Mouse (Mus musculus): ENCODE results near the gene Set.

Set gene

DNA sequence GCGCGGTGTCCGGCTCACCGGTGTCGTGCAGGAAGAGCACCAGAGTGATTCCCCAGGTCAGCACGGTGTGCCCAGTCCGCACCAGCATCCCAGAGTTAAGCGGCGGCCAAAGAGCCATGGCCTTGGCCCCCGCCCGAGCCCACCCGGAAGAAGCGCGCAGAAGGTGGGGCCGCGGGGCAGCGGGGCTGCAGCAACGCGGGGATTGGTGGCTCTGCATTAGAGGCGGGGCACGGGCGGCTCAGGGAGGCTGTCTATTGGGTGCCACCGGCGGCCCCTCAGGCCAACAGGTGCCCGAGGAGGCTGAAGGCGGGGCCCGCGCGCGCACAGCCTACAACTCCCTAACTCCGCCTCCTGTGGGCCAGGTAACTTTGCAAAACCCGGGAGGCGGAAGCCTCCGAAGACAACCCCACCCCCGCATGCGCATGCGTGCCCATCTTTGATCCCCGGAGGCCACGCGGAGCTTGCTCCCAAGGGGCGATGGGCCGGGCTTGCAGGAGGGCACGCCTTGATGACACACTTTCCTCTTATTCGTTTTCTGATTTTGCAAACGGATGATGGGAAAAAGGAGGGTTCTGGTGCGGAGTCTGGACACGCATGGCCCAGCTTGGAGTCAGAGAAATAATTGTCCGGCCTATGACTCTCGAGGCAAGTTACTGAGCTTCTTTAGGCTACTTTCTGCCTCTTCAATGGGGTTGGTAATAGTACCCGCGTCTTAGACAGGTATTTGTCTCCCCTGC, 36.5 kb downstream of the Set start, which contains the start of gene Zdhhc12:
Gene Zdhhc12, minus strand, starts transcription at position 178 of the 737 bp plus-strand sequence.
- peak; percentile 86 to 92 for DNase-seq

DNA sequence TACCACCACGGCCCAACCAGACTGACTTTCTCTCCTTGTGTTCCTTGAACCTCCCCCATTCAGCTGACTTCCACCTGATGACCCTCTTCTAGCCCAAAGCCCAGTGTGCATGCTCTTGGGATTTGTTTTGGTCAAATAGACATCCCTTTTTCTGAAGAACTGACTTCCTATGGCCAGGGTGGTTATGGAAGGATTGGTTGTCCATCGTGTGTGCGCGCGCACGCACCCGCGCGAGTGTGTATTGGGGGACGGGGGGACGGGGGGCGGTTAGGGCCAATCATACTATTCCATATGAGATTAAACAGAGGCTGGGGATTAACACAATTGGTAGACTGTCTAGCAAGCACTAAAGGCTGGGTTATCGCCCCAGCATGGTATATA, 37.0 kb downstream of the Set start:
- no peak for DNase-seq

DNA sequence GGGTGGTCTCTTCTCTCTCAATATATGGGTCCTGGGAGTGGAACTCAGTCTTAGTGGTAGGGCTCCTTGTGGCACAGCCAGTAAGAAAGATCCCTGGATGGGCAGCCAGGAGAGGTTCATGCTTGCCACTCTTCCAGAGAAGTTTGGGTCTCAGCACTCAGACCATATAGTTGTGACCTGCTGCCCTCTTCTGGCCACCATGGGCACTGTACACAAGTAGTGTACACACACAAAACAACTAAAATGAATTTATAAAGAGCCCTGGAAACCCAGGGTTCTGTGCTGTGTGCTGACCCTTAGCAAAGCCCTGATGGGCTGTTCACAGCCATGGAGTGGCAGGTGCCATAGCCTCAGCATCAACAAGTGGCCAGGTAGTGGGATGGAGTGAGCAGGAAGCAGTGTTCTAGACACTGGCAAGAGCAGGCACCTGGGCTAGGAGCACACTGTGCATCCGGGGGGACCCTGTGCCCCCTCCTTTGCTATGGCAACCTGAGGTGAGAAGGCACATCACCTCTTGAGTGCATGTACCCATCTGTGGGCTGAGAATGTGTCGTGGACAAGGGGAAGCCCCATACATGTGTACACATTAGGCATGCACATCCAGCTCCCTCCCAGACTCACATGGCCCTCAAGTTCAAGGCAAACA, 38.8 kb downstream of the Set start:
- DNase-seq: peak; percentile 53 to 56

- no peak for DNase-seq
These were observed 43.0 kb downstream of the Set start for GRCm38 (mm10) chr2:30100214-30100613.

GRCm38 (mm10) chr2:30106364-30106763, 49.2 kb downstream of the Set start:
- peak; percentile 59 to 68 for DNase-seq

- no peak for DNase-seq
These were observed 50.5 kb downstream of the Set start for GRCm38 (mm10) chr2:30107646-30108045.

- DNase-seq: no peak
These were observed 51.1 kb downstream of the Set start for GRCm38 (mm10) chr2:30108260-30108659.

DNA sequence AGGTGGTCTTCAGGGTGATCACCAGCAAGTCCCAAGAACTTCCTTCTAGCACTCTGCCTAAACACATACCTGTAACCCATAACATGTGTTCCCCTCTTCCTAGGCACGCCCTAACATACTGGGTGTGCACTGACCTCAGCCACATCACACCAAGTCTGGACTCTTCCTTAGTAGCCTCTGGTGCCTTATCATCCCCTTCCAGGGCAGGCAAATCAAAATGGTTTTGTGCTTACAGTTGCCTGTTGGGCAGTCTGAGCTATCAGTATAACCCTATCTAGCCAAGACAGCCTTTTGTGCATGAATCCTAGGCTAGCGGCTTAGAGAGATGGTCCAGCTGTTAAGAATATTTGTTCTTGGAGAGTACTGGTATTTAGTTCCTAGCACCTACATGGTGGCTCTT, 54.3 kb downstream of the Set start:
- no peak for DNase-seq

DNA sequence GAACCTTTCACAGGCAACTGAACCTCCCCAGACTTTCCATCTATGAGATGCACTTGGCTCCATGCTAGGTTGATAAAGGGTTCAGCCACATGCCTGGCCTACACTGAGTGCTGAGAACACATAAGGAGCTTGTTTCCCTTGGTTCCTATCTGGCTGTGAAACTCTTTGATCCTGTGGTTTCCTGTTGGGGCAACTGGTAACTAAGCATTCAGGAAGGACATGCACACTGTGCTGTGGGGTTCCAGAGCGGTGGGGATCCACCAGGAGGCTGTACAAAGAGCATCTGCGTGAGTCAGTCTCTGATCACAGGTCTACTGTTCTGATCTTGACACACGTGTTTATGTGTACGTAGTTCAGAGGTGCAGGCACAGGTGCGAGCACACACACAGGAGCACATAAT, 55.4 kb downstream of the Set start:
- no peak for DNase-seq

- no peak for DNase-seq
These were observed 62.5 kb downstream of the Set start for GRCm38 (mm10) chr2:30119641-30120051.

DNA sequence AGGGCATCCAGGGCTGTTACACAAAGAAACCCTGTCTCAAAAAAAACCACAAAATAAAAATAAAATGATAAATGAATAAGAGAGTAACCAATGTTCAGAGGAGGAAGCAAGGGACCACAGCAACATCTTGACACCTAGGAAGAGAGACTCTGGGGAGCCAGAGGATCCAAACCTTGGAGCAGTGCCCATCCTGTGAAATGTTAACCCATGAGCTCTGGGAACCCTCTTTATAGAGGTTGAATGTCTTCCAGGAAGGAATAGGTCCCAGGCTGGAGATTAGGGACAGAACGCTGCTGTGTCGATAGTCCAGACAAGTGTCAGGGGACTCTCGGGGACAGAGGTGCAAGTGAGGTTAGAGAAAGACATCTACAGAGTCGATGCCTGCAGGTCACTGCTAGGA, 63.1 kb downstream of the Set start:
- DNase-seq: no peak

Measured in cerebellum, postnatal 36 days (tissue).